Mouse (Mus musculus) gastrocnemius, postnatal 4 days (tissue): ENCODE measurements at regions not wholly inside any gene's neighbourhood (a gene's known extent, or its start where the extent isn't known, plus 50 kb on each side); places are given as distances from the start of the nearest gene placed in this dataset.

Experiments used
- DNase-seq, 2 experiments: peaks; one replicate each; pipeline ENCODE4 v3.0.0; 2021 to 2022; ENCODE audit warnings: low spot score in 2 of 2, mixed read lengths in 2 of 2

DNA sequence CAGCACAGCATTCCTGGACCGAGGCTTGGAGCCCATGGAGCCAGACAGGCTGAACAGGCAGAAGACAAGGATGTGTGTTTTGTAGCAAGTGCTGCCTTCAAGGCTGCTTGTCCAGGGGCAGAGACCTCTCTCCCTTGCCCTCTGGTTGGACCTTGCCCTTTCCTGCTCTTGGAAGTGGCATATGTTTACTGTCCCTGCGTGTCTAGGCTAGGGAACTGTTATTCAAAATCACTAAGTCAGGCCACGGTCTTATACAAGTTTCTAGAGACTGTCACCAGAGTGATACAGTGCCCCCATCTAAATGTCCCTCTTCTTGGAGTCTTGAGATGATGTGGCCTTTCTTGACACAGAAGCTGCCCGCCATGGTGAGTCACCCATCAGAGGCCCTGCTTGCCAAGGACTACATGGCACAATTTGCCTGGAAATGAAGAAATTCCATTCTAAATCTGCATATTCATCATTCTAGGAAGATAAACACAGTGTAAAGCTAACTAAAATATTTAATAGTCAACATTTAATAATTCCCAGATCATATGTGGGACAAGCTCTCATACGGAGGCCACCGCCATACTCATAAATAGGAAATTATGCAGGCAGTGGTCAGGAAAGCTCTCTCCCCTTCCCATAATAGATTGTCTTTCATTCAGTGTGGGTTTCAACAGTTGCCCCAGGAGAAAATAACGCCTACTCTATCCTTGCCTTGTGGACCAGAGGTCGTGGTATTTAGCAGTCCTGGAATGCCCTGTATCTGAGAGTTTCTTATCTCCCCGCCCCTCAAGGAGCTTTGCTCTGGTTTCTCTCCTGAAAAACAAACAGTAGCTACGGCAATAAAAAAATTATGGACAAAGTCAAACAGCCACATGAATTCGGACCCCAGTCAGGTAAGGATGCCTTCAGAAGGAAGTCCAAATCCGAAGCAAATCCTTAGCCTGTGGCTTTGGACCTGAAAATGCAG, 50.9 kb upstream of the Lmo4 start:
- no peak for DNase-seq
